Mouse (Mus musculus): Measurements from ENCODE around the gene Mast4.

Mast4 gene

GRCm38 (mm10) chr13:103115116-103115515 lies 219.2 kb downstream of the Mast4 start:
- no peak for DNase-seq

GRCm38 (mm10) chr13:103114274-103114673 lies 220.0 kb downstream of the Mast4 start:
- DNase-seq: peak; percentile 28 to 67

- DNase-seq: peak; percentile 67 to 84
Measured at GRCm38 (mm10) chr13:103109872-103110271, 224.4 kb downstream of the Mast4 start.

- DNase-seq: no peak
Measured at GRCm38 (mm10) chr13:103107362-103107761, 226.9 kb downstream of the Mast4 start.

GRCm38 (mm10) chr13:103102598-103102997 lies 231.7 kb downstream of the Mast4 start:
- DNase-seq: no peak

GRCm38 (mm10) chr13:103096346-103097150 lies 237.7 kb downstream of the Mast4 start:
- peak; percentile 45 to 61 for DNase-seq

- DNase-seq: no peak
Measured at GRCm38 (mm10) chr13:103095491-103095890, 238.8 kb downstream of the Mast4 start.

- no peak for DNase-seq
Measured at GRCm38 (mm10) chr13:103094595-103094994, 239.7 kb downstream of the Mast4 start.

- peak; percentile 45 to 57 for DNase-seq
Measured at GRCm38 (mm10) chr13:103093713-103094112, 240.6 kb downstream of the Mast4 start.

- no peak for DNase-seq
Measured at GRCm38 (mm10) chr13:103085540-103086121, 248.7 kb downstream of the Mast4 start.

GRCm38 (mm10) chr13:103082891-103083290 lies 251.4 kb downstream of the Mast4 start:
- DNase-seq: peak in 1 of 2 experiments; percentile 11

- no peak for DNase-seq
Measured at GRCm38 (mm10) chr13:103079806-103080205, 254.5 kb downstream of the Mast4 start.

GRCm38 (mm10) chr13:103078815-103079214 lies 255.5 kb downstream of the Mast4 start:
- no peak for DNase-seq

- no peak for DNase-seq
Measured at GRCm38 (mm10) chr13:103073461-103073860, 260.8 kb downstream of the Mast4 start.

- peak in 1 of 2 experiments; percentile 71 for DNase-seq
Measured at GRCm38 (mm10) chr13:103071783-103072182, 262.5 kb downstream of the Mast4 start.

- DNase-seq: no peak
Measured at GRCm38 (mm10) chr13:103067581-103068166, 266.6 kb downstream of the Mast4 start.

GRCm38 (mm10) chr13:103065437-103065836 lies 268.9 kb downstream of the Mast4 start:
- no peak for DNase-seq

GRCm38 (mm10) chr13:103061680-103062079 lies 272.6 kb downstream of the Mast4 start:
- DNase-seq: no peak

- no peak for DNase-seq
Measured at GRCm38 (mm10) chr13:103059995-103060652, 274.2 kb downstream of the Mast4 start.

GRCm38 (mm10) chr13:103056451-103056850 lies 277.8 kb downstream of the Mast4 start:
- no peak for DNase-seq

- no peak for DNase-seq
Measured at GRCm38 (mm10) chr13:103052661-103053060, 281.6 kb downstream of the Mast4 start.

- no peak for DNase-seq
Measured at GRCm38 (mm10) chr13:103048954-103049353, 285.3 kb downstream of the Mast4 start.

- no peak for DNase-seq
Measured at GRCm38 (mm10) chr13:103043692-103044091, 290.6 kb downstream of the Mast4 start.
